Mouse (Mus musculus) megakaryocyte, embryonic 14.5 days (primary cell): ENCODE measurements around the gene Rhno1.

Experiments used
- FLI1 ChIP-seq: IDR thresholded peaks from 2 replicates; pipeline ENCODE4 v1.6.1; 2012; ENCODE audit warnings: low read length, inconsistent platforms, mixed read lengths
- GATA1 ChIP-seq: IDR thresholded peaks from 3 replicates; pipeline ENCODE4 v1.6.1; 2012; ENCODE audit warnings: mixed read lengths, low read length, inconsistent platforms, borderline replicate concordance

DNA sequence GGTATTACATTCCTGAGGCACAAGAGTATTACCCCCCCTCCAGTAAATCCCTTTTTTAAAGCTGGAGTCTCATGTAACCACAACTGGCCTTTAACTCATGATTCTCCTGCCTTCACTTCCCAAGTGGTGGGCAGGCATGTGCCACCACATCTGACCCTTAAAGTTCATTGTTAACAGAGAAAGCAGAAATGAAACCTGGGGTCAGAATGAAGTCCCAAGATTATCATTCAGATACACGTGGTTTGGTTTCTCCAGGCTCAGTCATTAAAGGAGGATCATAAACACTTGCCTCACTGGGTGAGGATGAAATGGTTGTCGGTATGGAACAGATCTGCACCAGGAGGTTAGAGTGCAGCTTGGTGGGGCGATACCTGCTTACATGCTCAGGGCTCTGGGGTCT is 18.5 kb upstream of the Rhno1 start:
- TF ChIP-seq GATA1 (no peak), FLI1 (no peak)
